Mouse (Mus musculus) E14TG2a.4 (cell line): ENCODE results near the gene U2af2.

Experiments
- CTCF ChIP-seq: conservative IDR thresholded peaks from 2 replicates; pipeline ENCODE4 v1.5.1; 2014; ENCODE audit warnings: low read length
- NANOG ChIP-seq: IDR thresholded peaks from 2 replicates; pipeline ENCODE4 v1.6.1; 2014; ENCODE audit warnings: borderline replicate concordance, low read length, mixed read lengths
- POU5F1 ChIP-seq: IDR thresholded peaks from 2 replicates; pipeline ENCODE4 v1.6.1; 2014; ENCODE audit warnings: low read length, borderline replicate concordance

- TF ChIP-seq CTCF, result no peak
- no peak for TF ChIP-seq NANOG
- TF ChIP-seq POU5F1, result no peak
These were observed 25.0 kb downstream of the U2af2 start for GRCm38 (mm10) chr7:5086921-5087440.
